Mouse (Mus musculus) gastrocnemius, adult 8-10 months (tissue): Measurements from ENCODE around the gene Sdhaf4. TPM values are rescaled to one million over a fixed set of nuclear protein-coding genes. Genes with fewer than 3 reads are reported as not detected.
A peak's percentile ranks its signal among the peaks of the same experiment; 100 is the strongest.
"Not testable (repeated sequence)": the region's sequence is repeated elsewhere in the genome, so short reads cannot be mapped to it uniquely, and the experiment has no call there.

ENCODE experiments used
- DNase-seq, 2 experiments: peaks; one replicate each; pipeline ENCODE4 v3.0.0; 2022; ENCODE audit warnings: low spot score in 2 of 2
- total RNA-seq, 4 experiments: library from RNA; stranded (reverse); gene quantifications; 2 replicates each; pipeline ENCODE4 v1.2.4; 2022

The Sdhaf4 gene
- total RNA-seq, result 10 to 100 TPM; 40.2 to 44.1 (median 42.4) TPM

GRCm38 (mm10) chr1:24005070-24005804 is at the start of gene Sdhaf4:
Gene Sdhaf4, minus strand, starts transcription at chr1:24005656.
- peak; percentile 83 to 85 for DNase-seq

GRCm38 (mm10) chr1:24046730-24047510 is 41.5 kb upstream of the Sdhaf4 start:
- DNase-seq, result no peak

- DNase-seq, result no peak
Measured at GRCm38 (mm10) chr1:24045627-24046026, 40.2 kb upstream of the Sdhaf4 start.

DNA sequence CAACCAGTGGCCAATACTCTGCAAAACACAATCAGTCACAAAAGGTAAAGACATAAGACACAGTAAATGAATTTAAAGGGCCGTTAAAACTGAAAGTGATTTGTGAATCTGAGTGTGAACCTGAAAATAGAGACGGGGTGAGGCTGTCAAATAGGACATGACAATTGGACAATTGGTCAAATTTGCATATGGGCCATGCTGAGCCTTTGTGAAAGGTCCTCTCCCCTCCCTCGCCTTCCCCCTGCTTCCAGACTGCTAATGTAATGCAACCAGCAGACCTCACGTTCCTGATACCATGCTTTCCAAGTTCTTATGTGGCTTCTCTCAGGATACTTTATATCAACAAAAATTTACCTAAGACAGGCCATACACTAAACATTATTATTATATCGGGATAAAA is 37.6 kb upstream of the Sdhaf4 start:
- no peak for DNase-seq

DNA sequence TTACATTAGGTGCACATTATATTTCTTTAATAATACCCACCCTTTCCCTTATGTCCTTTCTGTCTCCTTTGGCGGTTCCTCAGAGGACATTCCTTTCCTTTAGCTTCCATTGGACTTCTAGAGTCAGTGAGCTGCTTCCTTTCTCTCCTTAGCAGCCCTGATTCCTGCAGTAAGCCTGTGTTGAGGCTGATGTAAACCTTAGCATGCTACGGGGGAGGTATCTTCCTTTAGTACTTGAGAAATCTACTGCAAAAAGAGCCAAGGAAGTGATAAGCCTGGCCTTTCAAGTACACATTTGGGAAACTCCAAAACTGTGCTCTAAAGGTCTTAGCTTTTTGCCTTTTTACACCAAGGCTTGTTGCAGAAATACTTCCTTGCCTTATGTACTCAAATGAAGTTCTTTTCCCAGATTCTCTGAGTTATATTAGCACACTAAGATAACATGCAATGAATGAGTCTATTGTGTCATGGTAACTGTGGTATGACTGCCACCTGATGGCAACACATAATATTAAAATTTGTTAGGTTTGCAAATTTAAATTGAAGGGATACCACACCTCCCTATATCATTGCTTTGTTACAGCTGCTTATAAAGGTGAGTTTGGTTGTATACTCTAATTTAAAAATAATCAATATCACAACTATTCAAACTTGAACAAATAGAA is 28.4 kb upstream of the Sdhaf4 start:
- DNase-seq, result no peak

DNA sequence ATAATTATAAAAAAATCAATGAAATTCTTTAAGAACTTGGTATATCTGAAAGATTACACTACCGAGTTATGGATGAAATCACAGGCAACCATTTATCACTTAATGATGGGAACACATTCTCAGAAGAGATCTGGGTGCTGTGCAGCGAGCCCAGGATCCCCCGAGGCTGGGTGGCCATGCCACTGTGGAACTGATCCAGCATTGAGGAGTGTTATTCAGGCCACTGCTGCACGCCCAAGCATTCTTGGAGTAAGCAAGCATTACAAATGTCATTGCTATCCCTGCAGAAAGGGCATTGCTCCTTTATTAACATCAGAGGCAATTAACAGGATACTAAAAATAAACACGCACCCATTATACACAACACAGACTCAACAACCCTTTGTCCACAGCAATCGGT is 5.4 kb upstream of the Sdhaf4 start:
- DNase-seq, result no peak

GRCm38 (mm10) chr1:24010016-24010415 is 4.6 kb upstream of the Sdhaf4 start:
- no peak for DNase-seq

DNA sequence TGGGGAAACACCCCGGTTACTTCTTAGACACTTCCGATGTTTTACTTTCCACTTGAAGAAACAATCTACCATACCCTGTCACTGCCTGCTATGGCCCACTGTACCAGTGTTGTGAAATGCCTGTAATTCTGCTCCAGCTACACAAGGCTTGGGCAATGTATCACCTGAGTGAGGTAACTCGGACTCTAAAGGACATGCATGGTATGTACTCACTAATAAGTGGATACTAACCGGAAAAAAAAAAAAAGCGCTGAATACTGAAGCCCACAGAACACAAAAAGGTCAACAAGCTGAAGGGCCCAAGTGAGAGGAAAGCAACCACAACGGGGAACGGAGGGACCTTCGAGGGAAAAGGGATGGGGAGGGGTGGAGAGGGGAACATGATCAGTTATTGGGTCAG is 2.2 kb upstream of the Sdhaf4 start:
- DNase-seq, result no peak

- no peak for DNase-seq
Measured at GRCm38 (mm10) chr1:23999318-23999717, 6.1 kb downstream of the Sdhaf4 start.

- no peak for DNase-seq
Measured at GRCm38 (mm10) chr1:23998866-23999265, 6.6 kb downstream of the Sdhaf4 start.

GRCm38 (mm10) chr1:23998120-23998810 is 7.2 kb downstream of the Sdhaf4 start:
- no peak for DNase-seq

DNA sequence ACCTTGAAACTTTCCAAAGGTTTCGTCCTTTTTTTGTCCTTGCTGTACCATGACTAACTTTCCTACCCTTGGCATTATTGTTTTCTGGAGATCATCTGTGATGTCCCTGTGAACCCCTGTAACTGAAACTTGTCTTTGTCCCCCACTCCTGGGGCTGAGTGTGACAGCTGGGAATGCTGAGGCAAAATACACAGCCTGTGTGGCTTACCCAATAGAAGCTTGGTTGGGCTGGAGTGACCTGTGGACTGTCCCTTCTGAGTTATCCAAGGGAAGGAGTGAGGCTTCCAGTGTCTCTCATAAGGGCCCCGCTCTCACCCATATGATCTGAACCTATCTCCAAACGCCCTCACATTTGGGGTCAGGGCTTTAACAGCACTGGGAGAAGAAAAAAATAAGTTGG is 8.0 kb downstream of the Sdhaf4 start:
- DNase-seq, result no peak

DNA sequence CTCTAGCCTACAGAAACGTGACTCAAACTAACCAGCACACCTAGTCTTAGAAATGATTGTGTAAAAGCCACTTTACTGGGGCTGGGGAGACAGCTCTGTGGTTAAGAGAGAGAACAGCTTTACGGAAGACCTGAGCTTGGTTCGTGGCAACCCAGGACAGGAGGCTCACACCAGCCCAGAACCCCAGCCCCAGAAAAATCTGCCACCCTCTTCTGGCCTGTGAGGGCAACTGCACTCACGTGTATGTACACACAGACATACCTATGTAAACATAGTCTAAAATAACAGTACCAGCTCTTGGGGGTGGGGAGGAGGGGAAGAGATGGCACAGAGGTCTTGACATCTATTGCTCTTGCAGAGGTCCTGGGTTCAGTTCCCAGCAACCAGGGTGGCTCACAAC is 10.0 kb downstream of the Sdhaf4 start:
- no peak for DNase-seq

GRCm38 (mm10) chr1:23983118-23983517 is 22.3 kb downstream of the Sdhaf4 start:
- no peak for DNase-seq

DNA sequence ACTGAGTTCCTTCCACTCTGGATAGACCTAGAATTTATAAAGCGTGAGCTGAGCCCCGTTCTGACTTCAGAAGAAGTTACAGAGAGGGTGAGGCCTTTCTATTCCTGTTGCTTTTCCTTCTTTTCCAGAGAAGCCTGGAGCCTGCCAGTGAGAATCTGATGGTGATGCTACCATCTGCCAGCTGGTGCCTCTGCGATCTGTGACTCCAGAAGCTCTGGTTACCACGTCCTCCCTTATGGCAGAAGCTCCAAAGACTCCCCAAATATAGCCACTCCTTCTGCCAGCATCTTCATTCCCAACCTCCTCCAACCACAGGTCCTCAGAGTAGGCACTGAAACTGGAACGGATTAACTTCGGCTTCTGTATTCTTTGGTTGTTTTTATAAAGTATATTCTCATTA is 27.2 kb downstream of the Sdhaf4 start:
- no peak for DNase-seq

- DNase-seq, result not testable (repeated sequence)
Measured at GRCm38 (mm10) chr1:23971159-23971558, 34.3 kb downstream of the Sdhaf4 start.

DNA sequence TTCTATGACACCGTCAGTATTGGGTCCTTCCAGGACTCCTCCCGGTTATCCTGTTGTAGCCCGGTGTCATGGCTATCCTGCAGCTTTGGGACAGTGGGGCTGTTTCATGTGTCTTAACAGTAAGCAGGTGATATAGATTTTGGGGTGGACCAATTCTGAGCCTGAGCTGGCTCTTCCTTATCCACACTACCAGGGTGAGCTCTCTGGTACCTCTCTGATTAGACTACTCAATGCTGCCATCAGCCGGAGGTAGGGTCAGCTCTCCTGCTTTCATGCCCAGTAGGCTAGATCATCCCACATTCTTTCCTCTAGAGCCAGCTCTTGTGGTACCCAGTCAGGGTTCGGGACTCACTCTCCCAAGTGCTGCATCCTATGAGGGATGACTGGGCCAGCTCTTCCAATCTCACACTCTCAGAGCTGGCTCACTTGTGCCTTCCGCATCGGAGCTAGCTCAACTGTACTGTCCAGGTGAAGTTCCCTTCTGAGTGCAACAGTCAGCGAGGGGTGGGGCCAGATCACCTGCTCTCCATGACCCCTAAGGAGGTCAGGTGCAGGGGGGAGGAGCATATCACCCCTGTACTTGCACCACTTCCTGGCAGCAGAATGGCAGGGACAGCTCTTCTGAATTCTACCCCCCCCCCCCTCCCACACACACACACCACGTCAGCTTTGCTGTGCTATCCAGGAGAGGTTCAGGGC is 37.3 kb downstream of the Sdhaf4 start:
- no peak for DNase-seq

- DNase-seq, result no peak
Measured at GRCm38 (mm10) chr1:23966226-23966625, 39.2 kb downstream of the Sdhaf4 start.

- DNase-seq, result no peak
Measured at GRCm38 (mm10) chr1:23959415-23959732, 46.1 kb downstream of the Sdhaf4 start.

GRCm38 (mm10) chr1:23958668-23959414 is 46.6 kb downstream of the Sdhaf4 start:
- DNase-seq, result no peak
